ENCODE assay signal across 7 mouse cellular contexts in genomic region chr4:59331633-59332032, GRCm38 (mm10).
DNase-seq lines count a peak whose midpoint lies in the region; ATAC-seq and TF ChIP-seq lines count a peak whose summit lies in the region.

No protein-coding gene starts in this region.

- H3K27ac ChIP-seq in CH12.LX (ENCODE audit: insufficient read depth, low read depth), result peak overlapping the region; percentile 70; the same call in 1 of the 2 replicates

- peak overlapping the region in 1 of 3 experiments; percentile 21 for H3K4me3 ChIP-seq in CH12.LX (replicated peaks in 1 of 3; ENCODE audit: low read depth in 2 of 3, low read length in 2 of 3, poor library complexity in 1 of 3)

- no peak for TF ChIP-seq RAD21 in CH12.LX (IDR thresholded peaks at IDR 0.05; ENCODE audit: low read depth, low read length)

- TF ChIP-seq CTCF in CH12.LX (conservative IDR thresholded peaks at IDR 0.05 in 1 of 2, IDR thresholded peaks at IDR 0.05 in 1 of 2; ENCODE audit: low read depth in 2 of 2, low read length in 2 of 2), result no peak

- no peaks in the 10 kb centered on the region for H3K79me2 ChIP-seq in CH12.LX (replicated peaks; ENCODE audit: control insufficient read depth, extremely low read depth, insufficient read depth, poor library complexity, severe bottlenecking)

- dilution Hi-C loops in CH12.LX (cut with MboI; ENCODE audit: extremely low pct_ligation_motif_present, extremely low pct_unique_long_range_greater_than_20kb, low sequenced_read_pairs), result no loop called here

- peak overlapping the region; percentile 72 for H3K4me2 ChIP-seq in CH12.LX (ENCODE audit: insufficient read depth, low read depth, poor library complexity, severe bottlenecking)

- peak; percentile 48; the same call in 1 of the 2 replicates for TF ChIP-seq POLR2A in CH12.LX (IDR thresholded peaks at IDR 0.05; ENCODE audit: low read depth, low read length)

- H3K27me3 ChIP-seq in CH12.LX (replicated peaks), result no peaks in the 10 kb centered on the region

- in situ Hi-C loops in CH12.LX (cut with MboI; ENCODE audit: low pct_ligation_motif_present, low pct_unique_long_range_greater_than_20kb, low sequenced_read_pairs), result loop anchor here (5.0 to 25.0 kb wide), 3 partner anchors 44 to 219 kb away; partner anchors contain the start of gene Ugcg

- H3K36me3 ChIP-seq in CH12.LX (replicated peaks in 1 of 2; ENCODE audit: control insufficient read depth in 1 of 2, insufficient read depth in 1 of 2, low read length in 1 of 2), result no peaks in the 10 kb centered on the region

- ATAC-seq in neutrophil, adult 5-6 weeks (ENCODE audit: extremely low read depth, insufficient number of reproducible peaks, low FRiP score, poor library complexity, severe bottlenecking), result peak; percentile 93

- TF ChIP-seq EP300 in CH12.LX (IDR thresholded peaks at IDR 0.05; ENCODE audit: low read length), result peak; percentile 80

- no peaks in the 10 kb centered on the region for H3K9me3 ChIP-seq in CH12.LX (replicated peaks; ENCODE audit: low read length)

- peaks cover 11 to 59% of the 10 kb centered on the region in 2 experiments for H3K4me1 ChIP-seq in CH12.LX (ENCODE audit: control insufficient read depth in 1 of 2, insufficient read depth in 2 of 2)

- DNase-seq in CH12.LX (ENCODE audit: extremely low read depth) (peak; percentile 85), liver (peak; percentile 60)
- DNase-seq in adrenal gland, adult 18-20 months (ENCODE audit: low spot score in 2 of 2), result peak; percentile 71 to 75
- DNase-seq in gastrocnemius, adult 8-10 months (ENCODE audit: low spot score in 2 of 2), result peak; percentile 53 to 69
- peak; percentile 70 for DNase-seq in kidney, adult 11 months
- peak; percentile 79 for DNase-seq in thymus, postnatal 4 days

- peak overlapping the region; percentile 37; the same call in 1 of the 2 replicates for H3K9ac ChIP-seq in CH12.LX (ENCODE audit: insufficient read depth, low read depth)

TF ChIP-seq in CH12.LX, 34 proteins besides CTCF, POLR2A, EP300 and RAD21:
- TF ChIP-seq KAT2A (IDR thresholded peaks at IDR 0.05; ENCODE audit: insufficient replicate concordance, low read length) (no peak), JUND (conservative IDR thresholded peaks at IDR 0.05; ENCODE audit: low read depth, low read length) (peak; percentile 39), E2F4 (IDR thresholded peaks at IDR 0.05; ENCODE audit: insufficient replicate concordance, low read depth, low read length) (no peak), ELF1 (IDR thresholded peaks at IDR 0.05; ENCODE audit: low read depth, low read length) (peak; percentile 89), BHLHE40 (IDR thresholded peaks at IDR 0.05; ENCODE audit: low read depth, low read length) (peak; percentile 64), UBTF (IDR thresholded peaks at IDR 0.05; ENCODE audit: low read depth, low read length) (no peak), JUN (IDR thresholded peaks at IDR 0.05; ENCODE audit: insufficient read depth, low read depth, low read length) (peak; percentile 54; the same call in 1 of the 2 replicates), TCF12 (IDR thresholded peaks at IDR 0.05; ENCODE audit: low read depth, low read length) (0 out of 2 replicates have a peak, but pooled peaks have one; percentile 35), POLR2AphosphoS2 (IDR thresholded peaks at IDR 0.05; ENCODE audit: low read depth, low read length) (no peak), SIN3A (IDR thresholded peaks at IDR 0.05; ENCODE audit: low read length) (peak; percentile 48; the same call in 1 of the 2 replicates), RCOR1 (conservative IDR thresholded peaks at IDR 0.05; ENCODE audit: low read depth, low read length) (no peak), IRF4 (IDR thresholded peaks at IDR 0.05; ENCODE audit: low read depth, low read length) (peak; percentile 86), MXI1 (IDR thresholded peaks at IDR 0.05; ENCODE audit: low read depth, low read length) (no peak), MAFK (IDR thresholded peaks at IDR 0.05; ENCODE audit: insufficient replicate concordance, low read length) (no peak), HCFC1 (IDR thresholded peaks at IDR 0.05; ENCODE audit: low read depth, low read length) (0 out of 2 replicates have a peak, but pooled peaks have one; percentile 28), MYC (IDR thresholded peaks at IDR 0.05; ENCODE audit: low read depth, low read length) (peak; percentile 57; the same call in 1 of the 2 replicates), SMC3 (IDR thresholded peaks at IDR 0.05; ENCODE audit: low read depth, low read length) (no peak), MEF2A (IDR thresholded peaks at IDR 0.05; ENCODE audit: borderline replicate concordance, low read depth, low read length) (peak; percentile 63; the same call in 1 of the 2 replicates), CHD2 (IDR thresholded peaks at IDR 0.05; ENCODE audit: low read length) (no peak), ETS1 (conservative IDR thresholded peaks at IDR 0.05; ENCODE audit: low read depth, low read length) (peak; percentile 59), NELFE (IDR thresholded peaks at IDR 0.05; ENCODE audit: low read depth, low read length) (no peak), CHD1 (IDR thresholded peaks at IDR 0.05; ENCODE audit: low read depth, low read length) (no peak), ZC3H11A (IDR thresholded peaks at IDR 0.05; ENCODE audit: low read depth, low read length) (no peak), NRF1 (IDR thresholded peaks at IDR 0.05; ENCODE audit: low read depth, low read length) (no peak), PAX5 (IDR thresholded peaks at IDR 0.05; ENCODE audit: low read length) (no peak), ZMIZ1 (IDR thresholded peaks at IDR 0.05; ENCODE audit: low read depth, low read length) (no peak), USF1 (IDR thresholded peaks at IDR 0.05; ENCODE audit: low read depth, low read length) (no peak), MAX (IDR thresholded peaks at IDR 0.05; ENCODE audit: low read length) (peak; percentile 44; the same call in 1 of the 2 replicates), ZNF384 (IDR thresholded peaks at IDR 0.05; ENCODE audit: low read depth, low read length) (0 out of 2 replicates have a peak, but pooled peaks have one; percentile 14), USF2 (conservative IDR thresholded peaks at IDR 0.05; ENCODE audit: low read depth, low read length) (no peak), MAZ (IDR thresholded peaks at IDR 0.05; ENCODE audit: low read depth, low read length) (peak; percentile 81), GABPA (IDR thresholded peaks at IDR 0.05; ENCODE audit: insufficient replicate concordance, low read depth, low read length) (no peak), ZKSCAN1 (IDR thresholded peaks at IDR 0.05; ENCODE audit: borderline replicate concordance, low read depth, low read length) (no peak), TBP (conservative IDR thresholded peaks at IDR 0.05; ENCODE audit: low read depth, low read length) (no peak)
